Mouse (Mus musculus) liver, embryonic 16.5 days (tissue): ENCODE measurements around the gene Dusp22. TPM values are rescaled to one million over a fixed set of nuclear protein-coding genes. Genes with fewer than 3 reads are reported as not detected.

Source experiments
- ATAC-seq: fragments of 200-750 bp; cut with Nextera tagmentation; 2 replicates; pipeline ENCODE4 v1.8.0; 2017; ENCODE audit warnings: low read depth, mild to moderate bottlenecking, moderate number of reproducible peaks, moderate library complexity
- H3K27ac ChIP-seq: fragments of 300-500 bp; sonication (generic); 2 replicates; pipeline ENCODE4 v1.5.1; 2014; ENCODE audit warnings: mild to moderate bottlenecking, low read length
- H3K27me3 ChIP-seq: fragments of 300-500 bp; sonication (generic); 2 replicates; pipeline ENCODE4 v1.6.1; 2014; ENCODE audit warnings: low read depth, low read length, mixed read lengths; ENCODE audit not compliant: control insufficient read depth, insufficient read depth
- H3K36me3 ChIP-seq: fragments of 300-500 bp; sonication (generic); 2 replicates; pipeline ENCODE4 v1.6.1; 2014; ENCODE audit warnings: mild to moderate bottlenecking; ENCODE audit not compliant: control insufficient read depth, insufficient read depth
- H3K4me1 ChIP-seq: fragments of 300-500 bp; sonication (generic); 2 replicates; pipeline ENCODE4 v1.6.1; 2014; ENCODE audit warnings: low read depth, low read length, mixed read lengths; ENCODE audit not compliant: control insufficient read depth
- H3K4me2 ChIP-seq: fragments of 300-500 bp; sonication (generic); 2 replicates; pipeline ENCODE4 v1.6.1; 2014; ENCODE audit warnings: low read depth, low read length, mixed read lengths
- H3K4me3 ChIP-seq: fragments of 300-500 bp; sonication (generic); 2 replicates; pipeline ENCODE4 v1.5.1; 2014; ENCODE audit warnings: low read depth, mild to moderate bottlenecking, low read length
- H3K9ac ChIP-seq: fragments of 300-500 bp; sonication (generic); 2 replicates; pipeline ENCODE4 v1.6.1; 2014; ENCODE audit warnings: low read depth, low read length
- H3K9me3 ChIP-seq: fragments of 300-500 bp; sonication (generic); replicated peaks from 2 replicates; pipeline ENCODE4 v1.6.1; 2016; ENCODE audit warnings: low read length; ENCODE audit not compliant: control insufficient read depth
- WGBS: fragments of 180-500 bp; shearing (Covaris S2); extraction: QIAGEN DNeasy Blood & Tissue Kit; methylation state at CpG from one replicate; pipeline ENCODE4 v1.1.7; 2014; ENCODE audit not compliant: insufficient replicate concordance; 5-methylcytosine and 5-hydroxymethylcytosine counted together
- polyA plus RNA-seq: library from polyadenylated mRNA; unstranded; fragments of >200 nt; fragmentation: Nextera tagmentation; extraction: Ambion mirVana; gene quantifications from 2 replicates; pipeline ENCODE4 v1.2.1, GENCODE M21; 2015

Gene Dusp22
- polyA plus RNA-seq, 1 experiment from 2014 or later: 8.2 TPM

GRCm38 (mm10) chr13:30736721-30737120 lies 76.9 kb downstream of the Dusp22 start:
- no peak overlapping the region for H3K4me3 ChIP-seq
- no peak overlapping the region for H3K4me2 ChIP-seq
- no peaks in the 10 kb centered on the region for H3K27me3 ChIP-seq
- no peak for ATAC-seq
- WGBS: 63% methylated on average over 5 of the region's 5 CpGs
- no peaks in the 10 kb centered on the region for H3K9me3 ChIP-seq
- H3K36me3 ChIP-seq: no peaks in the 10 kb centered on the region
- H3K4me1 ChIP-seq: no peaks in the 10 kb centered on the region
- no peak overlapping the region for H3K9ac ChIP-seq
- H3K27ac ChIP-seq: no peak overlapping the region

- H3K4me1 ChIP-seq: no peaks in the 10 kb centered on the region
- no peak overlapping the region for H3K27ac ChIP-seq
- H3K4me2 ChIP-seq: no peak overlapping the region
- no peaks in the 10 kb centered on the region for H3K9me3 ChIP-seq
- WGBS: 59% methylated on average over 2 of the region's 2 CpGs
- H3K27me3 ChIP-seq: no peaks in the 10 kb centered on the region
- no peaks in the 10 kb centered on the region for H3K36me3 ChIP-seq
- H3K4me3 ChIP-seq: no peak overlapping the region
- no peak for ATAC-seq
- no peak overlapping the region for H3K9ac ChIP-seq
Observed at GRCm38 (mm10) chr13:30737257-30737656, 77.5 kb downstream of the Dusp22 start.

DNA sequence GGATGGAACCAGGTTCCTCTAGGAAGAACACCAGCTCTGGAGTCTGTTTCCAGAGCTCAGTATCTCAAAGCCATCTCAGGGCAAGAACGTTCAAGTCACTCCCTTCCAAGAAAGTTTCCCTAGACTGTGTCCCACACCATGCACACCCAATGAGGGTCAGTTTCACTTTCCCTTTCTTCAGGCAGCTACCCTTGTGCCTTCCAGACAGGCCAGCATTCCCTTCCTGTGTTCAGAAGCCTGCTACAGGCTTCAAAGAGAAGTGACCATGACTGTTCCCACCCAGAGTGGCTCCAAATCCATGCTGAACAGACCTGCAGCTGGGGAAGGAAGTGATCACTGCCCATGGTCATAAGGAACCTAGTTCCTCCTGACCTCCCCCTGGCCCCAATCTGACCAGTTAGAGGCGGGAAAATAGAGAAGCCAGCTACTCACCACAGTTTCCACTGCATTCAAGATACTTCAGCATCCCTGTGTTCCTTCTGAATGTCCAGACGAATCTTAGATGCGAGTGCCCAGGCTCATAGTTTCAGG lies 78.6 kb downstream of the Dusp22 start:
- H3K4me3 ChIP-seq: no peak overlapping the region
- ATAC-seq: no peak
- no peaks in the 10 kb centered on the region for H3K27me3 ChIP-seq
- H3K27ac ChIP-seq: no peak overlapping the region
- 54% methylated on average over 4 of the region's 4 CpGs for WGBS
- no peaks in the 10 kb centered on the region for H3K4me1 ChIP-seq
- no peaks in the 10 kb centered on the region for H3K9me3 ChIP-seq
- no peaks in the 10 kb centered on the region for H3K36me3 ChIP-seq
- no peak overlapping the region for H3K9ac ChIP-seq
- no peak overlapping the region for H3K4me2 ChIP-seq

GRCm38 (mm10) chr13:30741172-30741571 lies 81.4 kb downstream of the Dusp22 start:
- ATAC-seq: no peak
- H3K4me2 ChIP-seq: no peak overlapping the region
- no peak overlapping the region for H3K9ac ChIP-seq
- H3K4me3 ChIP-seq: no peak overlapping the region
- no peaks in the 10 kb centered on the region for H3K36me3 ChIP-seq
- H3K4me1 ChIP-seq: no peaks in the 10 kb centered on the region
- 47% methylated on average over 5 of the region's 5 CpGs for WGBS
- no peak overlapping the region for H3K27ac ChIP-seq
- H3K9me3 ChIP-seq: no peaks in the 10 kb centered on the region
- no peaks in the 10 kb centered on the region; the same call in 1 of the 2 replicates for H3K27me3 ChIP-seq

DNA sequence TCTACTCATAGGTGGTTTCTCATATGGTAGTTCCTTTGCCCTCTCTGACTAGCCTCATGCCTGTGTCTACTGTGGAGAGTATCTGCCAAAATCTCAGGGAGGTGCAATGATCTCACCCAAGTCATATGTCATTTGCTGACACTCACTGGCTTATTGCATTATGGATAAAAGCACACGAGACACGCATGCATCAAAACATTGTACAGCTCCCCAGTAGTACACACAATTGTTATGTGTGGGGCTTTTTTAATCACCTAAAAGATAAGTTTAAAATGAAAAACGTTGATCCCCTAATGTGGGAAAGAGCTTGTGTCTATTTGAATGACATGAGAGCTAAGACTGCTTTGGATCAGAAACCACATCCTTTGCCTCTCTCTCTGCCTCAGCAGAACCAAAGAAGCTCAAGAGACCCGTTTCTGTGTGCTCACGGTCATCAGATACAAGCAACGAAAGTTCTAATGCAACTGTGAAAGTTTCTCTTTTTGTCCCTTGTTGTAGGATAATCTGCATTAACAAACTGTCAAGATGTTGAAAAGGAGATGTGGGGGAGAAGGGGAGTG lies 82.7 kb downstream of the Dusp22 start:
- no peak overlapping the region for H3K4me3 ChIP-seq
- no peak overlapping the region for H3K4me2 ChIP-seq
- no peak for ATAC-seq
- H3K9me3 ChIP-seq: no peaks in the 10 kb centered on the region
- H3K27me3 ChIP-seq: no peaks in the 10 kb centered on the region; the same call in 1 of the 2 replicates
- WGBS: 48% methylated on average over 6 of the region's 6 CpGs
- H3K36me3 ChIP-seq: no peaks in the 10 kb centered on the region
- H3K9ac ChIP-seq: no peak overlapping the region
- no peak overlapping the region for H3K27ac ChIP-seq
- no peaks in the 10 kb centered on the region for H3K4me1 ChIP-seq

- WGBS: 53% methylated on average over 7 of the region's 7 CpGs
- Histone ChIP-seq H3K9ac (no peak overlapping the region), H3K36me3 (no peaks in the 10 kb centered on the region), H3K4me3 (no peak overlapping the region), H3K27me3 (peaks cover 20% of the 10 kb centered on the region), H3K27ac (no peak overlapping the region), H3K4me2 (no peak overlapping the region), H3K4me1 (no peaks in the 10 kb centered on the region; the same call in 1 of the 2 replicates), H3K9me3 (no peaks in the 10 kb centered on the region)
- ATAC-seq: no peak
Observed at GRCm38 (mm10) chr13:30745121-30745520, 85.3 kb downstream of the Dusp22 start.

DNA sequence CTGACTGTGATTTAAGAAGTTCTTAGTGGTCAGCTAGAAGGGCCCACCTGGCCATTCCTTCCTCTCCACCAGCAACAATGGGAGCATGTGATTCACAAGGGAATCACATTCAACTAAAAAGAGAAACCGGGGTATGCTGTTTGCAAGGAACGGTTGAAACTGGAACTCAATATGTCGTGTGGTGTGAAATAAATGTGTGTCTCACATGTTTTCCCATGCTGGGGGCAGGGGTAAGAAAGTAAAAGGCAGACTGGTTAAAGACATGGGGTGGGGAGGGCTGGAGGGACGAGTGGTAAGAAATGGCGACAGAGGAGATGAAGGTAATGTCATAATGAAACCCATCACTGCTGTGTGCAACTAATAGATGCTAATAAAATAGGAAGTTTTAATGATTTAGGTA lies 87.3 kb downstream of the Dusp22 start:
- no peaks in the 10 kb centered on the region for H3K9me3 ChIP-seq
- H3K4me3 ChIP-seq: no peak overlapping the region
- H3K27ac ChIP-seq: no peak overlapping the region
- no peak overlapping the region for H3K4me2 ChIP-seq
- H3K4me1 ChIP-seq: no peaks in the 10 kb centered on the region; the same call in 1 of the 2 replicates
- H3K27me3 ChIP-seq: peaks cover 38% of the 10 kb centered on the region
- H3K9ac ChIP-seq: no peak overlapping the region
- WGBS: 54% methylated on average over 5 of the region's 5 CpGs
- ATAC-seq: no peak
- H3K36me3 ChIP-seq: no peaks in the 10 kb centered on the region

DNA sequence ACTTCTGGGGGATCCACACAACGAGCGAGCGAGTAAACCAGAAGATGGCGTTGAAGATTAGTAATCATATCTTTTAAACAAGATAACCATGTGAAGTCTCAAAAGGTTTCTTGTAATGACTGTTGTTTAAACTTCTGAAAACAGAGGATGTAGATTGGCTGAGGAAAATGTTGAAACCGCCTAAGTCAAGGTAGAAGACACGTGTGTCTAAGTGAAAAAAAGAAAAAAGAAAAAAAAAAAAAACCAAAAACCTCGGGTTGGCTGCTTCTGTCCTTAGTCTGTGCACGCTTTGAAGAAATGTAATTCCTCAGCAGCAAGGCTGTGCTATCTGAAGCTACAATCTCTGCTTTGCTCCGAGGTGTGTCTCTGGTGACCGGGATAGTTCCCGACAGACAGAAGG lies 87.7 kb downstream of the Dusp22 start:
- 43% methylated on average over 11 of the region's 11 CpGs for WGBS
- no peak for ATAC-seq
- no peak overlapping the region for H3K4me2 ChIP-seq

DNA sequence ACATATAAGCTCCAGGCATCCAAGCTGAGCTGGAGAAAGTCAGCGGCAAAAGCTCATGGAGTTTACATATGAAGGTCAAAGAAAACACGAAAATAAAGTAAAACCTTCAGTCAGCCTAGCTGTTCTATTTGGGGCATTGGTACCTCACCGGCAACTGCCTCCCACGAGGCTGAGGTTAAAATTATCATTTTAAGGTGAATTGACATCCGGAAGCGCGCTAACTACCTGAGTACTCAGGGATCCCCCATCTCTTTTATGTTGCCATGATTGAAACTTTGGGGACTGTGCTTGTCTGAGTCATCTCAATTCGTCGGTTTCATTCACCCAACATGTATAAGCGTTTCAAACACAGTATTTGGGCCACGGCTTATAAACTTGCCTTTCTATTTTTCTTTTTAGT lies 88.5 kb downstream of the Dusp22 start:
- H3K4me2 ChIP-seq: no peak overlapping the region
- no peaks in the 10 kb centered on the region for H3K36me3 ChIP-seq
- 49% methylated on average over 11 of the region's 11 CpGs for WGBS
- no peak overlapping the region for H3K27ac ChIP-seq
- no peak overlapping the region for H3K4me3 ChIP-seq
- no peaks in the 10 kb centered on the region for H3K9me3 ChIP-seq
- no peak overlapping the region for H3K9ac ChIP-seq
- no peaks in the 10 kb centered on the region; the same call in 1 of the 2 replicates for H3K4me1 ChIP-seq
- peaks cover 38% of the 10 kb centered on the region for H3K27me3 ChIP-seq
- ATAC-seq: no peak

More for the DNA sequence above, 87.7 kb downstream of the Dusp22 start:
- H3K36me3 ChIP-seq: no peaks in the 10 kb centered on the region
- no peak overlapping the region for H3K4me3 ChIP-seq
- peaks cover 38% of the 10 kb centered on the region for H3K27me3 ChIP-seq
- H3K9ac ChIP-seq: no peak overlapping the region
- H3K27ac ChIP-seq: no peak overlapping the region
- no peaks in the 10 kb centered on the region for H3K9me3 ChIP-seq
- no peaks in the 10 kb centered on the region; the same call in 1 of the 2 replicates for H3K4me1 ChIP-seq
